Mouse (Mus musculus): ENCODE results near the gene Tmprss9. TPM values are rescaled to one million over a fixed set of nuclear protein-coding genes. Genes with fewer than 3 reads are reported as not detected.

Tmprss9 gene
- polyA plus RNA-seq, 1 experiment from 2014 or later = 0.04 TPM

DNA sequence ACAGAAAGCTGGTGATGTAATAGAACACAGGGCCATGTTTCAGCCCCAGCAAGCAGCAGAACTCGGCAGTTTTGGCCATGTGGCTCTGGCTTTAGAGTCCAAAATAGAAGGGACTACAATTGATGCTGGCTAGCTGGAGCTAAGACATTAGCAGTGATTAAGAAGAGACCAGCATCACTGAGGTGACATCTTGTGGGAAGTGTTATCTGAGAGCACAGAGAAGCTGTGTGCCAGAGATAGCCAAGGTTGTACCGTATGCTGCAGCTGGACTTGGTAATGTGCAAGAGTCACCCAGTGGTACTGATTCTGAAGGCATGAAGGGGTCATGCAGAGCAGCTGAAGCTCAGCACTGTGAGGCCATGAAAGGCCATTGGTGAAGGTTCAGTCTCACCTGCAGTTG is 43.6 kb downstream of the Tmprss9 start:
- H3K4me1 ChIP-seq (replicated peaks; ENCODE audit: insufficient read depth, low read length) = 0 out of 2 replicates have a peak, but pooled peaks cover 11% of the 10 kb centered on the region
- ATAC-seq (replicated peaks; ENCODE audit: low FRiP score, low read depth) = no peak
- no peaks in the 10 kb centered on the region for H3K9me3 ChIP-seq (replicated peaks; ENCODE audit: low read length)
- no peaks in the 10 kb centered on the region for H3K27me3 ChIP-seq (ENCODE audit: insufficient read depth, low read length)
- 0 out of 2 replicates have a peak, but pooled peaks cover 5% of the 10 kb centered on the region for H3K36me3 ChIP-seq (ENCODE audit: insufficient read depth, low read length)
- DNase-seq (ENCODE audit: low spot score) = no peak
- 84% methylated on average over 2 of the region's 2 CpGs for WGBS
- no peak overlapping the region for H3K9ac ChIP-seq (ENCODE audit: low read depth, low read length)
- no peak overlapping the region for H3K4me2 ChIP-seq (ENCODE audit: low read length)
- TF ChIP-seq CTCF (IDR thresholded peaks at IDR 0.05; ENCODE audit: low read depth) = no peak
- no peak overlapping the region for H3K27ac ChIP-seq
- H3K4me3 ChIP-seq (replicated peaks; ENCODE audit: low read depth, low read length) = no peak overlapping the region

DNA sequence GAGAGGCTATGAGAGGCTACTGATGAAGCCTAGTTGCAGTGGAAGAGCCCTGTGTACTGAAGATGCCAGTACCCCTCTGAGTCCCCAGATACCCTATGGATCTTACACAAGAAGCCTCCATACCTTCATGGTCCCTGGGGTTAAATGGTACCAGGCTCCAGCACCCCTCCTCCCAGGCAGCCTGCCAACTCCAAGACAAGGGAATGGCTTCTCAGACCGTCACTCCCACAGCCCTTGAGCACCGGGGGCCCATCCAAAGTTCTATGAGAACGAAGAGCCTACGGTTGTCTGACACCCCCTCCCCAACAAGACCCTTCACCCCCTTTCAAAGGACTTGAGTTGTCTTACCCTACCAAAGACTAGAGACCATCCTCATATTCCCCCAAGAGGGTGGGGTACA is 44.1 kb downstream of the Tmprss9 start:
- H3K27me3 ChIP-seq (ENCODE audit: insufficient read depth, low read length) = no peaks in the 10 kb centered on the region
- H3K36me3 ChIP-seq (ENCODE audit: insufficient read depth, low read length) = 0 out of 2 replicates have a peak, but pooled peaks cover 5% of the 10 kb centered on the region
- DNase-seq (ENCODE audit: low spot score) (no peak), ATAC-seq (replicated peaks; ENCODE audit: low FRiP score, low read depth) (no peak)
- H3K27ac ChIP-seq = no peak overlapping the region
- H3K4me3 ChIP-seq (replicated peaks; ENCODE audit: low read depth, low read length) = no peak overlapping the region
- H3K4me2 ChIP-seq (ENCODE audit: low read length) = no peak overlapping the region
- 86% methylated on average over 4 of the region's 4 CpGs for WGBS
- TF ChIP-seq CTCF (IDR thresholded peaks at IDR 0.05; ENCODE audit: low read depth) = no peak
- H3K9me3 ChIP-seq (replicated peaks; ENCODE audit: low read length) = no peaks in the 10 kb centered on the region
- no peak overlapping the region for H3K9ac ChIP-seq (ENCODE audit: low read depth, low read length)
- 0 out of 2 replicates have a peak, but pooled peaks cover 11% of the 10 kb centered on the region for H3K4me1 ChIP-seq (replicated peaks; ENCODE audit: insufficient read depth, low read length)

DNA sequence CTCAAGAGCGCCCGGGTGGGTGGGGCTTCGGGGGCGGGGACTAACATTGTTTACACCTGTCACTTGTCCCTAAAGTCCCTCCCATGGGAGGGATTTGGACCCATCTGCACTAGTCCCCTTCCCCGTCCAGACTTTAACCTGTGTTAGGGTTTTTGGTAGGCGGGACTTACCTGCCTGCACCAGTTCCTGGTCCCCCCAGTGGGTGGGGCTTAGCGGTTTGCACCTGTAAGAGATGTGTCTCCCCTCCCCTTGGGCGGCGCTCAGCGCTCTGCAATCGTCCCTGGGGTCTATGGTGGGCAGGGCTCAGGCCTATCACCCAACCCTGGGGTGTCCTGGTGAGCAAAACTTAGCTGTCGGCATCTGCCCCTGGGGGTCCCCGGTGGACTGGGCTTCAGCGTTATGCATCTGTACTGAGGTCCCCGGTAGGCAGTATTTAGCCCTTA is 45.7 kb downstream of the Tmprss9 start:
- peak overlapping the region; percentile 72 for H3K9ac ChIP-seq (ENCODE audit: low read depth, low read length)
- no peak for TF ChIP-seq CTCF (IDR thresholded peaks at IDR 0.05; ENCODE audit: low read depth)
- H3K4me3 ChIP-seq (replicated peaks; ENCODE audit: low read depth, low read length) = peak overlapping the region; percentile 87
- H3K4me1 ChIP-seq (replicated peaks; ENCODE audit: insufficient read depth, low read length) = 0 out of 2 replicates have a peak, but pooled peaks cover 11% of the 10 kb centered on the region
- 2% methylated on average over 15 of the region's 15 CpGs for WGBS
- peak overlapping the region; percentile 80 for H3K27ac ChIP-seq
- H3K36me3 ChIP-seq (ENCODE audit: insufficient read depth, low read length) = 0 out of 2 replicates have a peak, but pooled peaks cover 5% of the 10 kb centered on the region
- ATAC-seq (replicated peaks; ENCODE audit: low FRiP score, low read depth) (peak; percentile 81), DNase-seq (ENCODE audit: low spot score) (no peak)
- H3K9me3 ChIP-seq (replicated peaks; ENCODE audit: low read length) = no peaks in the 10 kb centered on the region
- H3K4me2 ChIP-seq (ENCODE audit: low read length) = peak overlapping the region; percentile 93
- H3K27me3 ChIP-seq (ENCODE audit: insufficient read depth, low read length) = no peaks in the 10 kb centered on the region

DNA sequence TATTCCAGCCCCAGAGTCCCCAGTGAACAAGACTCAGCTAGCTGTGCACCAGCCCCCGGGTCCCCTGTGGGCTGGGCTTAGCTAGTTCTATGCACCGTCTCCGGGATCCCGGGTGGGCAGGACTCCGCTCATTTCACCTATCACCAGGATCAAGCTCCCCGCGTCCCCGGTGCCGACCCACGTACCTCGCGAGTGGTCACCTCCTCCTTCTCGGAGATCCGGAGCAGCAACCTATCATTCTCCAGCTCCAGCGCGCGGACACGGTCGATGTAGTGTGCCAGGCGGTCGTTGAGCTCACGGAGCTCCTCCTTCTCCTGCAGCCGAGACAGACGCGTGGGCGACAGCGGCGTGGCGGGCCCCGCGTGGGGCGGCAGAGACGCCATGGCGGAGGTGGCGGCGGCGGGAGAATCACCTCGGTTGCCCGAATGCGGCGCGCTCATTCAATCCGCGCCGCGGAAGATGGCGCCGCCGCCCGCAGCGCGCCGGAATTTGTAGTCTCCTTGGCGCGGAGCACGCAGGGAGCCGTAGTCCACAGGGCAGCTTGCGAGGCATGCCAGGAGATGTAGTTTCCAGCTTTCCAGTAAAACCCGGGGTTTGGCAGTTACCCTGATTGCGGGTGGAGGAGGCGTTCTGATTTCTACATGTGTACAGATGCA is 46.3 kb downstream of the Tmprss9 start, which contains the start of gene Lmnb2:
Lmnb2 (minus strand) TSS at position 467 of the 656 bp plus-strand sequence.
- 0 out of 2 replicates have a peak, but pooled peaks cover 11% of the 10 kb centered on the region for H3K4me1 ChIP-seq (replicated peaks; ENCODE audit: insufficient read depth, low read length)
- H3K9me3 ChIP-seq (replicated peaks; ENCODE audit: low read length) = no peaks in the 10 kb centered on the region
- peak within 1 kb of the TSS; percentile 87 for H3K4me3 ChIP-seq (replicated peaks; ENCODE audit: low read depth, low read length)
- H3K27ac ChIP-seq = peak within 1 kb of the TSS; percentile 80
- H3K4me2 ChIP-seq (ENCODE audit: low read length) = peak within 1 kb of the TSS; percentile 93
- H3K27me3 ChIP-seq (ENCODE audit: insufficient read depth, low read length) = no peaks in the 10 kb centered on the region
- ATAC-seq (replicated peaks; ENCODE audit: low FRiP score, low read depth) = no peak
- peak; percentile 83 for DNase-seq (ENCODE audit: low spot score)
- H3K36me3 ChIP-seq (ENCODE audit: insufficient read depth, low read length) = 0 out of 2 replicates have a peak, but pooled peaks cover 5% of the 10 kb centered on the region
- WGBS = under 1% methylated on average over 61 of the region's 61 CpGs
- peak within 1 kb of the TSS; percentile 72 for H3K9ac ChIP-seq (ENCODE audit: low read depth, low read length)
- TF ChIP-seq CTCF (IDR thresholded peaks at IDR 0.05; ENCODE audit: low read depth) = no peak

DNA sequence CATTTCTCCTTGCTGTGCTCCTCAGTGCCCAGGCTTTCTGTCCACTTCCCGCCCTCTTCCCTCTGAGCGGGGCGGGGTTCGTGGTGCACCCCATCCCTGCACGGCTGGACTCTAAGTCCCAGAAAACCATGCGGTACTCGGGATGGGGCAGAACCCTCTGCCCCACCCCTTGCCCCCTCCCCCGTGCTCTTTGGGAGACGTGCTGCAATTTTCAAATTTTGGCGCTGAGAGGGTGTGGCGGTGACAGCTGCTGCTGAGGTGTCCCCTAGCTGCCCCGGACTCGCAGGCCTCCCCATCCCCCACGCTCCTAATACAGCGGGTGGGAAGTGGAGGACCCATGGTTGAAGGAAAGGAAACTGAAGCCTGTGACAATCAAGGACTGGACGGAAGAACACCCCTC is 50.3 kb downstream of the Tmprss9 start:
- no peak; the same call in 1 of the 2 replicates for ATAC-seq (replicated peaks; ENCODE audit: low FRiP score, low read depth)
- peak overlapping the region; percentile 20; the same call in 1 of the 2 replicates for H3K9ac ChIP-seq (ENCODE audit: low read depth, low read length)

DNA sequence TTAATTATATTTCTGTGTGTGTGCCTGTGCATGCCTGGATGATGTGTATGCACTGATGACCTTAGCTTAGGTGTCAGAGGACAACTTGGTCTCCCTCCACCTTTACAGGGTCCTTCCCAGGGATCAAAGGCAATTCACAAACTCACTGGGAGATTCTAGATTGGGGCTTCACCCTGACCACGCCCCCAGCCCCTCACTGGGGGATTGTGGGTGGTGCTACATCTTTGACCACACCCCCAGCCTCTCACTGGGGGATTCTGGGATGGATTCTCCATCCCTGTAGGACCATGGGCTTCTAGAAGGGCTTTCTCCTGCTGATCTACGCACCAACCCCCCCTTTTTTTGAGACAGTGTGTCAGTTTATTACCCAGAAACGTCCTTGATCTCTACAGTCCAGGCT is 53.8 kb downstream of the Tmprss9 start:
- ATAC-seq (replicated peaks; ENCODE audit: low FRiP score, low read depth) (no peak), DNase-seq (ENCODE audit: low spot score) (no peak)
- WGBS = 41% methylated on average over 3 of the region's 3 CpGs
- H3K4me1 ChIP-seq (replicated peaks; ENCODE audit: insufficient read depth, low read length) = peaks cover 3% of the 10 kb centered on the region; the same call in 1 of the 2 replicates
- H3K9me3 ChIP-seq (replicated peaks; ENCODE audit: low read length) = no peaks in the 10 kb centered on the region
- TF ChIP-seq CTCF (IDR thresholded peaks at IDR 0.05; ENCODE audit: low read depth) = no peak
- H3K36me3 ChIP-seq (ENCODE audit: insufficient read depth, low read length) = no peaks in the 10 kb centered on the region
- H3K4me2 ChIP-seq (ENCODE audit: low read length) = no peak overlapping the region
- H3K27me3 ChIP-seq (ENCODE audit: insufficient read depth, low read length) = no peaks in the 10 kb centered on the region
- H3K9ac ChIP-seq (ENCODE audit: low read depth, low read length) = no peak overlapping the region
- no peak overlapping the region for H3K4me3 ChIP-seq (replicated peaks; ENCODE audit: low read depth, low read length)
- H3K27ac ChIP-seq = no peak overlapping the region

More for the DNA sequence above, 50.3 kb downstream of the Tmprss9 start:
- H3K4me2 ChIP-seq (ENCODE audit: low read length) = peak overlapping the region; percentile 50
- no peaks in the 10 kb centered on the region for H3K27me3 ChIP-seq (ENCODE audit: insufficient read depth, low read length)
- H3K36me3 ChIP-seq (ENCODE audit: insufficient read depth, low read length) = no peaks in the 10 kb centered on the region
- TF ChIP-seq CTCF (IDR thresholded peaks at IDR 0.05; ENCODE audit: low read depth) = no peak
- no peak overlapping the region for H3K27ac ChIP-seq
- H3K4me1 ChIP-seq (replicated peaks; ENCODE audit: insufficient read depth, low read length) = 0 out of 2 replicates have a peak, but pooled peaks cover 5% of the 10 kb centered on the region
- H3K9me3 ChIP-seq (replicated peaks; ENCODE audit: low read length) = no peaks in the 10 kb centered on the region
- peak overlapping the region; percentile 26 for H3K4me3 ChIP-seq (replicated peaks; ENCODE audit: low read depth, low read length)
- WGBS = 6% methylated on average over 16 of the region's 16 CpGs
- peak; percentile 68 for DNase-seq (ENCODE audit: low spot score)

Data from kidney, postnatal 0 days (tissue).